Mouse (Mus musculus): ENCODE measurements around the gene Neu4. TPM values are rescaled to one million over a fixed set of nuclear protein-coding genes. Genes with fewer than 3 reads are reported as not detected.

Neu4 gene
- polyA plus RNA-seq, 1 experiment from 2014 or later = not detected

DNA sequence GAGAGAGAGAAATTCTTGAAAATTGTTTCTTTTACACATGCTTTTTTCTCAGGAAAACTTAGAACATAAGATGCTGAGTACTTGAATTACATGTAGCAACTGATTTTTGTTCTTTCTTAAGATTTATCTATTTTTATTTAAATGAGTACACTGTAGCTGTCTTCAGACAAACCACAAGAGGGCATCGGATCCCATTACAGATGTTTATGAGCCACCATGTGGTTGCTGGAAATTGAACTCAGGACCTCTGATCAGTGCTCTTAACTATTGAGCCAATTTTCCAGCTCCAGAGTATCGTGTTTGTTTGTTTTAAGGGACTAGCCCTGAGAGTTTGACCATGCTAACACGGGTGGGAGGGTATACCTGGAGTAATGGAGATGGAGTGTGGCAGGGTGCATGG is 8.6 kb upstream of the Neu4 start:
- Histone ChIP-seq H3K9me3 (replicated peaks) (no peaks in the 10 kb centered on the region), H3K4me1 (no peaks in the 10 kb centered on the region), H3K9ac (no peak overlapping the region), H3K27me3 (no peaks in the 10 kb centered on the region), H3K4me2 (no peak overlapping the region), H3K36me3 (ENCODE audit: poor library complexity, severe bottlenecking) (no peaks in the 10 kb centered on the region), H3K27ac (no peak overlapping the region), H3K4me3 (no peak overlapping the region)
- no peak for ATAC-seq
- 72% methylated on average over 3 of the region's 3 CpGs for whole genome bisulfite sequencing

GRCm38 (mm10) chr1:94027506-94028108 is 7.4 kb downstream of the Neu4 start:
- ATAC-seq = no peak
- H3K9ac ChIP-seq = no peak overlapping the region
- H3K4me3 ChIP-seq = no peak overlapping the region
- 84% methylated on average over 12 of the region's 12 CpGs for WGBS
- no peaks in the 10 kb centered on the region for H3K27me3 ChIP-seq
- H3K4me1 ChIP-seq = no peaks in the 10 kb centered on the region
- no peak overlapping the region for H3K27ac ChIP-seq
- no peaks in the 10 kb centered on the region for H3K36me3 ChIP-seq (ENCODE audit: poor library complexity, severe bottlenecking)
- no peaks in the 10 kb centered on the region for H3K9me3 ChIP-seq (replicated peaks)
- no peak overlapping the region for H3K4me2 ChIP-seq

DNA sequence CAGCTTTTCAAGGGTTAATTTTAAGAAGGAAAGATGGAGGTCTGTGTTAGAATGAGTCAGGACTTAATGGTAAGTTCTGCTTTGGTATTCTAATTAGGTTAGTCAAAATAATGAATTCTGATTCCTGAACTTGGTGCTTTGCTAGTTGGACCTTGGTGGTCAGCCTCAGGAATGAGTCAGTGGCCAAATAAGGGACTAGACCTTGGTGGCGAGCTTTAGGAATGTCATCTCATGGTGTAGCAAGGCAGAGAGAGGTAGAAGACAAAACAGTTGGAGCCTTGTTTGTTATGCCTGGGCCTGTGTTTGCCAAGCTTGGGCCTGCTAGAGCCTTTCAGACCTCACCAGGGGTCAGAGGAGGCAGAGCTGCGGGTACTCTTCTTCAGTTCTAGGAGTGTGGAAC is 8.5 kb downstream of the Neu4 start:
- Histone ChIP-seq H3K4me2 (no peak overlapping the region), H3K36me3 (ENCODE audit: poor library complexity, severe bottlenecking) (no peaks in the 10 kb centered on the region), H3K27me3 (no peaks in the 10 kb centered on the region), H3K27ac (no peak overlapping the region), H3K4me1 (no peaks in the 10 kb centered on the region), H3K9ac (no peak overlapping the region), H3K9me3 (replicated peaks) (no peaks in the 10 kb centered on the region), H3K4me3 (no peak overlapping the region)
- WGBS = 85% methylated on average over 2 of the region's 2 CpGs
- ATAC-seq = no peak

DNA sequence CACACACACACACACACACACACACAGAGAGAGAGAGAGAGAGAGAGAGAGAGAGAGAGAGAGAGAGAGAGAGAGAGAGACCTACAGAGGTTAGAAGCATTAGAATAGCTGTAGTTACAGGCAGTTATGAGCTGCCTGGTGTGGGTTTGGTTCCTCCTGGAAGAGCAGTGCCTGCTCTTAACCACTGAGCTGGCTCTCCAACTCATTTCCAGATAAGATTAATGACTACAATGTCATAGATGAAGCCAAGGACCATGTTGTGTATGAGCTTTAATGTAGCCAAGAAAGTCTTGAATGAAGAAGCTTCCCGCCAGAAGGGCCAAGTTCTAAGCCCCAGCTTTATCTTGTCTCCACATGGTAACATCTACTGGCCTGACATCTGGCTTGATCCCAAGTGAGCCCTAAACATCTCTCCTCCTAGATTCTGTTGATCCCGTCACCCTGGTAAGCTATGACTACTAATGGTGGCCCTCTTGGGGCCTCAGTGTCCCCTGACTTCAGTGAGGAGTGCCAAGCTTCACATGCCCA is 12.9 kb downstream of the Neu4 start:
- H3K9ac ChIP-seq = no peak overlapping the region
- peaks cover 9% of the 10 kb centered on the region; the same call in 1 of the 2 replicates for H3K4me1 ChIP-seq
- no peak overlapping the region for H3K4me3 ChIP-seq
- H3K36me3 ChIP-seq (ENCODE audit: poor library complexity, severe bottlenecking) = no peaks in the 10 kb centered on the region
- H3K27me3 ChIP-seq = no peaks in the 10 kb centered on the region
- H3K27ac ChIP-seq = no peak overlapping the region
- H3K4me2 ChIP-seq = no peak overlapping the region
- no peak for ATAC-seq
- H3K9me3 ChIP-seq (replicated peaks) = no peaks in the 10 kb centered on the region
- WGBS = 98% methylated on average over 2 of the region's 2 CpGs

DNA sequence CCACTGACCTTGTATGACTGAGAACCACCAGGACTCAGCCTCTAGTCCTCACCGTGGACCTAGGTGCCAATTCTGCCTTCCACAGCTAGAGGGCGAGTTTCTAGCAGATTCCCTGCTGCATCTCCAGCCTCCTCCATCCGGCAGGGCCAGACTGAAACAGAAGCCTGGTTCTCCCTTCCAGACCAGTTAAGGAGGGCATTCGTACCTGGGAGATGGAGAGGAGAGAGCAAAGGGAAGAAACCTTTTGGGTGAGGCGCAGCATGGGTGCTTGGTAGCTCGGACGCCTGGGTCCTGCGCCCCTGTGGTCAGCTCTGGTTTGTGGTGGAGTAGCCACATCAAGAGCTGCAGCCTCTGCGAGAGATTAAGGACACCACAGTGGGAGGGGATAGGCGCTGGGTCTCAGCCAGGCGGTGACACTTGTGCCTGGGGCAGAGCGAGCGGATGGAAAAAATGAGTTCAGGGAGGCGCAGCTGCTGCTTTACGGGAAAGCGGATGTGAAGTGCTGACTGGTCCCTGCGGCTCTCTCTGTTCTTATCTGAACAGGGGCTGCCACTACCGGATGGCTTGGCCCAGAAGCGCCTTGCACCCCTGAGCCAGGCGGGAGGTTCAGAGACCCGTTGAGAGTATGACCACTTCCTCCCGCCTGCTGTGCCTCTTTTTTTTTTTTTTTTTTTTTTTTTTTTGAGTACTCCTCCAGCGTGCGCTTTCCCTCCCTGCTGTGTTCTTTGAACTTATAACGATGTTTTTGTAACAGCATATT is 14.9 kb downstream of the Neu4 start:
- peak overlapping the region; percentile 80 for H3K4me2 ChIP-seq
- 1% methylated on average over 25 of the region's 25 CpGs for WGBS
- peak; percentile 93 for ATAC-seq
- H3K27ac ChIP-seq = peak overlapping the region; percentile 41; the same call in 1 of the 2 replicates
- H3K9ac ChIP-seq = peak overlapping the region; percentile 65
- peak overlapping the region; percentile 42 for H3K4me3 ChIP-seq
- no peaks in the 10 kb centered on the region for H3K27me3 ChIP-seq
- H3K4me1 ChIP-seq = peaks cover 9% of the 10 kb centered on the region; the same call in 1 of the 2 replicates
- H3K36me3 ChIP-seq (ENCODE audit: poor library complexity, severe bottlenecking) = no peaks in the 10 kb centered on the region
- H3K9me3 ChIP-seq (replicated peaks) = no peaks in the 10 kb centered on the region

DNA sequence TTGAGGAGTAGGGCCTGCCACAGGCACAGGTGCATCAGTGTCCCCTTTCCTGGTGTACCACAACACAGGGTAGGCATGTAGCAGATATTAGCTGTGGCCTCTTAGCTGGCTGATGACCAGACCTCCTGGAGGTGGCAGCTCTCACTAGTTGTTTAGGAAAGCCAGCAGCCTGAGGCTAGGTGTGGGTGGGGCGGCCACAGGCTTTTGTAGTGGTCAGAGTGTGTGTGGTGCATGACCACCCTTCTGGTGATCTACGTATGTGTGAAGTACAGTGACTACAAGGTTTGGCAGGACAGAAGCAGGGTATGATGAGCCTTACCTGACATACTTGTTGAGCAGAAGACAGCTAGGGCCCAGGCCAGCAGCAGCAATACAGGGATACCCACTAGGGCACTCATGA is 20.1 kb downstream of the Neu4 start:
- H3K4me3 ChIP-seq = no peak overlapping the region
- H3K4me2 ChIP-seq = no peak overlapping the region
- WGBS = 93% methylated on average over 2 of the region's 2 CpGs
- H3K4me1 ChIP-seq = peaks cover 5% of the 10 kb centered on the region; the same call in 1 of the 2 replicates
- no peak overlapping the region for H3K27ac ChIP-seq
- H3K9ac ChIP-seq = no peak overlapping the region
- H3K36me3 ChIP-seq (ENCODE audit: poor library complexity, severe bottlenecking) = no peaks in the 10 kb centered on the region
- ATAC-seq = no peak
- no peaks in the 10 kb centered on the region for H3K9me3 ChIP-seq (replicated peaks)
- no peaks in the 10 kb centered on the region for H3K27me3 ChIP-seq

- H3K9me3 ChIP-seq (replicated peaks) = no peaks in the 10 kb centered on the region
- no peak for ATAC-seq
- no peaks in the 10 kb centered on the region for H3K27me3 ChIP-seq
- no peak overlapping the region for H3K4me2 ChIP-seq
- WGBS = 84% methylated on average over 3 of the region's 3 CpGs
- no peak overlapping the region for H3K27ac ChIP-seq
- no peak overlapping the region for H3K9ac ChIP-seq
- no peaks in the 10 kb centered on the region for H3K4me1 ChIP-seq
- no peaks in the 10 kb centered on the region for H3K36me3 ChIP-seq (ENCODE audit: poor library complexity, severe bottlenecking)
- no peak overlapping the region for H3K4me3 ChIP-seq
Observed at GRCm38 (mm10) chr1:94045559-94045958, 25.3 kb downstream of the Neu4 start.

- no peak overlapping the region for H3K9ac ChIP-seq
- H3K27ac ChIP-seq = no peak overlapping the region
- no peak for ATAC-seq
- no peaks in the 10 kb centered on the region for H3K9me3 ChIP-seq (replicated peaks)
- H3K4me3 ChIP-seq = no peak overlapping the region
- H3K36me3 ChIP-seq (ENCODE audit: poor library complexity, severe bottlenecking) = no peaks in the 10 kb centered on the region
- H3K4me1 ChIP-seq = no peaks in the 10 kb centered on the region
- H3K27me3 ChIP-seq = no peaks in the 10 kb centered on the region
- no peak overlapping the region for H3K4me2 ChIP-seq
- WGBS = 75% methylated on average over 4 of the region's 4 CpGs
Observed at GRCm38 (mm10) chr1:94046544-94046943, 26.3 kb downstream of the Neu4 start.

GRCm38 (mm10) chr1:94051104-94051503 is 30.9 kb downstream of the Neu4 start:
- ATAC-seq = no peak
- no peak overlapping the region for H3K9ac ChIP-seq
- no peak overlapping the region for H3K4me2 ChIP-seq
- no peak overlapping the region for H3K27ac ChIP-seq
- H3K9me3 ChIP-seq (replicated peaks) = no peaks in the 10 kb centered on the region
- H3K4me1 ChIP-seq = no peaks in the 10 kb centered on the region
- no peaks in the 10 kb centered on the region for H3K27me3 ChIP-seq
- no peaks in the 10 kb centered on the region for H3K36me3 ChIP-seq (ENCODE audit: poor library complexity, severe bottlenecking)
- WGBS = 90% methylated on average over 5 of the region's 5 CpGs
- no peak overlapping the region for H3K4me3 ChIP-seq

DNA sequence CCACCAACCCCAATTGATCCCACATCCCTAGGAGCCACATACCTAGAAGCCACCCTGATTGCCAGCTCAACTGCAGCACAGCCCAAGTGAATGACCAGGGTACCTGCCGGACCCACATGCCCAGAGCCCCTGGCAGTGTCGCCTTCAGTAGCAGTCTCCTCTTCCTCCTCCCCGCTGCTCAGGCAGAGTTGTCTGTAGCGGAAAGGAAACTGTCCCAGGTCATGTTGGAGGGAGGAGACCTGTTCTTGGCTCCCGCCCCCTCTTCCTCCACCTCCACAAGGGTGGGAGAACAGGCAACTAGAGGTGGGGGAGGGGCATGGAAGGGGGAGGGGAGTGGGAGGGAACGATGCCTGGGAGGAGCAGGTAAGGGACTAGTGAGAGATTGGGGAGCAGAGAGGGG is 32.1 kb downstream of the Neu4 start, which contains the start of gene Pdcd1:
Pdcd1 (minus strand) TSS at position 181 of the 400 bp plus-strand sequence.
- no peak within 1 kb of the TSS for H3K4me2 ChIP-seq
- H3K36me3 ChIP-seq (ENCODE audit: poor library complexity, severe bottlenecking) = no peaks in the 10 kb centered on the region
- no peak for ATAC-seq
- no peak within 1 kb of the TSS for H3K4me3 ChIP-seq
- no peaks in the 10 kb centered on the region for H3K9me3 ChIP-seq (replicated peaks)
- 69% methylated on average over 6 of the region's 6 CpGs for WGBS
- H3K27ac ChIP-seq = no peak within 1 kb of the TSS
- H3K27me3 ChIP-seq = no peaks in the 10 kb centered on the region
- no peak within 1 kb of the TSS for H3K9ac ChIP-seq
- H3K4me1 ChIP-seq = no peaks in the 10 kb centered on the region

DNA sequence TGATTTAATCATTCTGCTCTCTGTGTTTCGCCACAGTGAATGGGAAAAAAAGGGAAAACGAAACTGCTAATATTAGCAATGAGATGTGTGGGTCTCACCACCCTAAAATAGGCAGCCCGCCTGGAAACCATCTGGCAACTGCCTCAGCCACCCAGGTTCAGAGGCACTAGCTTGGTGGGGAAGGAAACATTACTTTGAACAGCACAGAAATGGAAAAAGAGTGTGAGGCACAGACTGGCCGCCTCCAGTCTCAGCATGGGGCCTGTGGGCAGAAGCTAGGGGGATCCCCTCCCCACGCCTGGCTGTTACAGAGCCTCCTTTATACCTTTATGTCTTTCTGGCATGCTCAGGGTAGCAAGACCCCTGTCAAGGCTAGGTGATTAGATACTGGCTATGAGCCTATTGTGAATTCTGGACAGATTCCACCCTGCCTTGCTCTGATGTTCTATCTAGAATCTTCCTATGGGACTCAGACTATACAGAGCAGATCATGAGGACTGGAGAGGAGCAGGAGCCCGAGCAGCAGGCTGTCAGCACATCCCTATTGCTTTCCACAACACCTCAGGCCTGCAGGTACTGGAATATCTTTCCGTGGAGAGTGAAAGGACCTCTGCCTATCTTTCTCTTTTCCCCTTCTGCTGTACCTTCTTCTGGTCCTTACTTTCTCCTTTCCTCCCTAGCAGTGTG is 33.4 kb downstream of the Neu4 start:
- WGBS = 64% methylated on average over 7 of the region's 7 CpGs
- no peak for ATAC-seq
- H3K36me3 ChIP-seq (ENCODE audit: poor library complexity, severe bottlenecking) = no peaks in the 10 kb centered on the region

DNA sequence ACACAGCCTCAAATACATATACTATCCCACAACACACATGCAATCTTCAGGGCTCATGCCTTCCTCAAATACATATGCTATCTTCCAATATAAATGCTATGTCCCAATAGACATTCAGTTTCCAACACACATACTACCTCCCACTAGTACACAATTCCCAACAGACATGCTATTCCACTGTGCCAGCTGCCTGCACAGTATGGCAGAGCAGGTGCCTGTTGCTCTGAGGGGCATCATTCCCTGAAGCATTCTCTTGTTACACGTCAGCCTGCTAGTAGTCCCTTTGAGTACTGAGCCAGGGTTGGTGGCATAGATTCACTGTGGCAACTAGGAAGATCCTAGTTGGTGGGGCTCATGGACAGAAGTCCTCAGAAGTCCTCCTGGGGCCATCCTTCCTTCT is 34.2 kb downstream of the Neu4 start:
- Histone ChIP-seq H3K36me3 (ENCODE audit: poor library complexity, severe bottlenecking) (no peaks in the 10 kb centered on the region), H3K4me2 (no peak overlapping the region), H3K9ac (no peak overlapping the region), H3K27ac (no peak overlapping the region), H3K27me3 (no peaks in the 10 kb centered on the region), H3K4me3 (no peak overlapping the region), H3K4me1 (no peaks in the 10 kb centered on the region), H3K9me3 (replicated peaks) (no peaks in the 10 kb centered on the region)
- whole genome bisulfite sequencing = 76% methylated on average over 1 of the region's 1 CpGs
- no peak for ATAC-seq

More for the DNA sequence above, 33.4 kb downstream of the Neu4 start:
- Histone ChIP-seq H3K27ac (no peak overlapping the region), H3K4me2 (no peak overlapping the region), H3K27me3 (no peaks in the 10 kb centered on the region), H3K4me3 (no peak overlapping the region), H3K9me3 (replicated peaks) (no peaks in the 10 kb centered on the region), H3K9ac (no peak overlapping the region), H3K4me1 (no peaks in the 10 kb centered on the region)
